8 mouse cellular contexts compared by ENCODE assay signal in genomic region chr10:120475041-120475541, GRCm38 (mm10). TPM values are rescaled to one million over a fixed set of nuclear protein-coding genes. Genes with fewer than 3 reads are reported as not detected.
DNase-seq lines count a peak whose midpoint lies in the region; ATAC-seq and TF ChIP-seq lines count a peak whose summit lies in the region.

No protein-coding gene starts in this region.

- peak; percentile 28 for ATAC-seq in forebrain, postnatal 0 days
- ATAC-seq in kidney, embryonic 16.5 days (ENCODE audit: low FRiP score, low TSS enrichment): peak; percentile 10; the same call in 1 of the 2 replicates
- ATAC-seq in midbrain, embryonic 14.5 days (ENCODE audit: low FRiP score, low TSS enrichment): peak; percentile 29; the same call in 1 of the 2 replicates

- peak; percentile 22 for DNase-seq in right cerebral cortex, postnatal 25 days
- DNase-seq in right cerebral cortex, adult 18-20 months: no peak
- peak; percentile 57 for DNase-seq in adrenal gland, postnatal 10 days
- DNase-seq in forebrain, postnatal 0 days: peak; percentile 40
- peak; percentile 70 for DNase-seq in midbrain, embryonic 14.5 days
- no peak for DNase-seq in layer of hippocampus, adult 9-10 months (ENCODE audit: low spot score)
- no peak for DNase-seq in layer of hippocampus, postnatal 36 days

- no peaks in the 10 kb centered on the region for H3K36me3 ChIP-seq in forebrain, postnatal 0 days (ENCODE audit: insufficient read depth)
- 0 out of 2 replicates have a peak, but pooled peaks cover 3% of the 10 kb centered on the region for H3K36me3 ChIP-seq in kidney, embryonic 16.5 days (ENCODE audit: insufficient read depth, low read length)
- no peaks in the 10 kb centered on the region for H3K36me3 ChIP-seq in midbrain, embryonic 14.5 days (ENCODE audit: control insufficient read depth, insufficient read depth, low read length)

- peak overlapping the region; percentile 91 for H3K4me2 ChIP-seq in forebrain, postnatal 0 days (ENCODE audit: low read depth)
- H3K4me2 ChIP-seq in kidney, embryonic 16.5 days (replicated peaks; ENCODE audit: low read depth, low read length): peak overlapping the region; percentile 97
- H3K4me2 ChIP-seq in midbrain, embryonic 14.5 days (ENCODE audit: low read length): peak overlapping the region; percentile 96

- 0 out of 2 replicates have a peak overlapping the region, but pooled peaks have one; percentile 33 for H3K9ac ChIP-seq in forebrain, postnatal 0 days
- peak overlapping the region; percentile 98 for H3K9ac ChIP-seq in kidney, embryonic 16.5 days (replicated peaks; ENCODE audit: low read length)
- H3K9ac ChIP-seq in midbrain, embryonic 14.5 days (replicated peaks; ENCODE audit: low read length): peak overlapping the region; percentile 66

- H3K4me3 ChIP-seq in forebrain, postnatal 0 days (ENCODE audit: low read depth, low read length): peak overlapping the region; percentile 42
- peak overlapping the region; percentile 60 for H3K4me3 ChIP-seq in kidney, embryonic 16.5 days (ENCODE audit: low read length)
- peak overlapping the region; percentile 60 for H3K4me3 ChIP-seq in midbrain, embryonic 14.5 days (replicated peaks; ENCODE audit: low read depth, low read length)

- H3K27ac ChIP-seq in forebrain, postnatal 0 days (ENCODE audit: low read depth, low read length): no peak overlapping the region
- H3K27ac ChIP-seq in kidney, embryonic 16.5 days (ENCODE audit: low read length): peak overlapping the region; percentile 97
- H3K27ac ChIP-seq in midbrain, embryonic 14.5 days (replicated peaks; ENCODE audit: low read depth, low read length): 0 out of 2 replicates have a peak overlapping the region, but pooled peaks have one; percentile 49

- peaks cover 25% of the 10 kb centered on the region for H3K4me1 ChIP-seq in forebrain, postnatal 0 days (ENCODE audit: insufficient read depth)
- peaks cover 28% of the 10 kb centered on the region for H3K4me1 ChIP-seq in kidney, embryonic 16.5 days (ENCODE audit: insufficient read depth, low read length)
- peaks cover 32% of the 10 kb centered on the region for H3K4me1 ChIP-seq in midbrain, embryonic 14.5 days (ENCODE audit: control insufficient read depth, insufficient read depth, low read length)

- H3K9me3 ChIP-seq in forebrain, postnatal 0 days (ENCODE audit: low read length): no peaks in the 10 kb centered on the region
- H3K9me3 ChIP-seq in kidney, embryonic 16.5 days (ENCODE audit: low read length): no peaks in the 10 kb centered on the region
- no peaks in the 10 kb centered on the region for H3K9me3 ChIP-seq in midbrain, embryonic 14.5 days (ENCODE audit: control insufficient read depth, low read length)

- H3K27me3 ChIP-seq in forebrain, postnatal 0 days (ENCODE audit: insufficient read depth, low read length): peaks cover 23% of the 10 kb centered on the region
- H3K27me3 ChIP-seq in kidney, embryonic 16.5 days (ENCODE audit: insufficient read depth, low read length): no peaks in the 10 kb centered on the region
- H3K27me3 ChIP-seq in midbrain, embryonic 14.5 days (ENCODE audit: control insufficient read depth, insufficient read depth, low read length): peaks cover 26% of the 10 kb centered on the region

- under 1% methylated on average over 41 of the region's 45 CpGs for WGBS in forebrain, postnatal 0 days
- WGBS in kidney, embryonic 16.5 days: under 1% methylated on average over 45 of the region's 45 CpGs
- WGBS in midbrain, embryonic 14.5 days: under 1% methylated on average over 44 of the region's 45 CpGs

- no peak for TF ChIP-seq CTCF in forebrain, postnatal 0 days (IDR thresholded peaks at IDR 0.05; ENCODE audit: low read depth)

RNA-seq across cellular contexts. Expression of gene Hmga2, which starts 1.2 kb away (rescaled TPM):
- total RNA-seq in adrenal gland, postnatal 10 days (2021): 1 to 10 TPM; 3.9 to 6.4 TPM
- 0.15 and 0.52 TPM in 2 replicates for total RNA-seq in forebrain, postnatal 0 days (2014; rRNA removed)
- 0.13 and 0.24 TPM in 2 replicates for polyA plus RNA-seq in forebrain, postnatal 0 days (2015; fragmentation: Nextera tagmentation; extraction: Ambion mirVana)
- 15.4 and 21.2 TPM in 2 replicates for polyA plus RNA-seq in kidney, embryonic 16.5 days (2015; fragmentation: Nextera tagmentation; extraction: Ambion mirVana)
- 2.4 and 2.6 TPM in 2 replicates for polyA plus RNA-seq in midbrain, embryonic 14.5 days (2014; fragmentation: Nextera tagmentation; extraction: Ambion mirVana)
- total RNA-seq in layer of hippocampus, postnatal 36 days (2021): under 1 TPM; 0.12 to 0.35 TPM

Comparison
In these comparisons a context has a peak if more than half of its experiments do, and no peak if none do; other contexts are left out.
1. DNase-seq: peak in right cerebral cortex, postnatal 25 days (single experiment), adrenal gland, postnatal 10 days (single experiment), forebrain, postnatal 0 days (single experiment) and midbrain, embryonic 14.5 days (single experiment); none in right cerebral cortex, adult 18-20 months (single experiment), layer of hippocampus, adult 9-10 months (single experiment) and layer of hippocampus, postnatal 36 days (0 of 2).
2. H3K9ac ChIP-seq: peak in every context shown above with its lines; median percentile 98 in kidney, embryonic 16.5 days; 66 in midbrain, embryonic 14.5 days; 33 in forebrain, postnatal 0 days.
3. Peak in every context shown above with its lines, with median percentiles within 50 percentile points of each other: ATAC-seq, H3K4me2 ChIP-seq and H3K4me3 ChIP-seq.